In the genomic region with DNA sequence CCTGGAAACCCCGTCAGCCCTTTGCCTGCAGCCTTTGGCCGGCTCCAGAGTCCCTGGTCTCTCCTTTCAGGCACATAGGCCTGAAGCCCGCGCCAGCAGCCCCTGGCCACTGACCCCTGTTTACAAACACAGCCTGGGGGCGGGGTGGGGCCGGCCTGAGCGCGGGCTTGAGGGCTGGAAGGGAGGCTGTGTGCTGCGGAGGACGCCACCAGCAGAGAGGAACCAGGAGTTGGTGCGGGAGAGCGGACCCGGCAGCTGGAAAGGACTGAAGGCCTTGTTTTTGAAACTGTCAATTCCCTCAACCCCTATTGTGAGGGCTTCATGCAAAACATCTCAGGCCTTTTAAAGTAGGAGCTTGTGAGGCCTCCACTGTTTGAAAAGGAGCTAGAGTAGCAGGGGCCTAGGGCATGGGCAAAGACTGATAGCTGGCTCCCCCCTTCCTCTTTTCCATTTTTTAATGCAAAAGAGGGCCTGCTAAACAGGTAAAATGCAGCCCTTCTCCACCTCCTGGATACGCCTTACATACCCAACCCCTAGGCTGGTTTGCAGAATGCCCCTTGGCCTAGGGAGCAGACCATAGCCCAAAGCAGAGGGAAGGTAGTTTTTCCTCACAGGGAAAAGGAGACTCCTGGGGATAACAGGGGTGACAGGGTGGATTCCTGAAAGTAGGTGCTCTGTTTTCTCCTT, we compare ENCODE assay signal across 8 mouse cellular contexts. TPM values are rescaled to one million over a fixed set of nuclear protein-coding genes. Genes with fewer than 3 reads are reported as not detected.
DNase-seq lines count a peak whose midpoint lies in the region; ATAC-seq lines count a peak whose summit lies in the region.

No protein-coding gene starts in this region.

- peaks cover 57% of the 10 kb centered on the region for H3K4me1 ChIP-seq in heart, embryonic 12.5 days (replicated peaks)
- peaks cover 23% of the 10 kb centered on the region for H3K4me1 ChIP-seq in intestine, embryonic 15.5 days (replicated peaks)
- peaks cover 3% of the 10 kb centered on the region for H3K4me1 ChIP-seq in liver, embryonic 16.5 days (ENCODE audit: control insufficient read depth, low read depth, low read length)

- peak overlapping the region; percentile 85 for H3K27ac ChIP-seq in heart, embryonic 12.5 days (ENCODE audit: poor library complexity, severe bottlenecking)
- no peak overlapping the region; the same call in 1 of the 2 replicates for H3K27ac ChIP-seq in intestine, embryonic 15.5 days
- H3K27ac ChIP-seq in liver, embryonic 16.5 days (ENCODE audit: low read length), result 0 out of 2 replicates have a peak overlapping the region, but pooled peaks have one; percentile 23

- peak overlapping the region; percentile 28 for H3K4me3 ChIP-seq in heart, embryonic 12.5 days
- no peak overlapping the region for H3K4me3 ChIP-seq in intestine, embryonic 15.5 days (replicated peaks)
- no peak overlapping the region for H3K4me3 ChIP-seq in liver, embryonic 16.5 days (ENCODE audit: low read depth, low read length)

- DNase-seq in heart, adult 8-10 months (ENCODE audit: low spot score), result no peak
- DNase-seq in embryo, embryonic 10.5 days (ENCODE audit: low spot score), result peak; percentile 86
- no peak for DNase-seq in gastrocnemius, postnatal 10 days
- DNase-seq in thymus, adult 18-20 months, result no peak

- peak overlapping the region; percentile 86 for H3K9ac ChIP-seq in heart, embryonic 12.5 days
- peak overlapping the region; percentile 41; the same call in 1 of the 2 replicates for H3K9ac ChIP-seq in intestine, embryonic 15.5 days
- H3K9ac ChIP-seq in liver, embryonic 16.5 days (ENCODE audit: low read depth, low read length), result no peak overlapping the region

- H3K27me3 ChIP-seq in heart, embryonic 12.5 days (replicated peaks), result no peaks in the 10 kb centered on the region
- no peaks in the 10 kb centered on the region for H3K27me3 ChIP-seq in intestine, embryonic 15.5 days (replicated peaks)
- peaks cover 58% of the 10 kb centered on the region for H3K27me3 ChIP-seq in liver, embryonic 16.5 days (ENCODE audit: control insufficient read depth, insufficient read depth, low read depth, low read length)

- 14% methylated on average over 14 of the region's 14 CpGs for WGBS in heart, embryonic 12.5 days
- WGBS in intestine, embryonic 15.5 days, result 33% methylated on average over 14 of the region's 14 CpGs
- WGBS in liver, embryonic 16.5 days (ENCODE audit: insufficient replicate concordance), result 51% methylated on average over 14 of the region's 14 CpGs

- peak overlapping the region; percentile 78 for H3K4me2 ChIP-seq in heart, embryonic 12.5 days
- H3K4me2 ChIP-seq in intestine, embryonic 15.5 days (replicated peaks), result peak overlapping the region; percentile 69
- no peak overlapping the region for H3K4me2 ChIP-seq in liver, embryonic 16.5 days (ENCODE audit: low read depth, low read length)

- no peaks in the 10 kb centered on the region for H3K36me3 ChIP-seq in heart, embryonic 12.5 days
- no peaks in the 10 kb centered on the region for H3K36me3 ChIP-seq in intestine, embryonic 15.5 days
- no peaks in the 10 kb centered on the region for H3K36me3 ChIP-seq in liver, embryonic 16.5 days (ENCODE audit: control insufficient read depth, insufficient read depth)

- no peak for ATAC-seq in heart, embryonic 12.5 days (ENCODE audit: insufficient number of reproducible peaks, low FRiP score)
- peak; percentile 42; the same call in 1 of the 2 replicates for ATAC-seq in intestine, embryonic 15.5 days
- ATAC-seq in liver, embryonic 16.5 days (ENCODE audit: low read depth), result peak; percentile 65
- ATAC-seq in megakaryocyte-erythroid progenitor cell, adult 5-6 weeks (replicated peaks; ENCODE audit: low FRiP score, low TSS enrichment, poor library complexity, severe bottlenecking), result no peak

- H3K9me3 ChIP-seq in heart, embryonic 12.5 days (replicated peaks), result no peaks in the 10 kb centered on the region
- no peaks in the 10 kb centered on the region for H3K9me3 ChIP-seq in intestine, embryonic 15.5 days
- H3K9me3 ChIP-seq in liver, embryonic 16.5 days (replicated peaks; ENCODE audit: control insufficient read depth, low read length), result no peaks in the 10 kb centered on the region

RNA-seq across cellular contexts. Expression of a gene that starts 3.8 kb away (rescaled TPM):
- 14.8 and 18.3 TPM in 2 replicates for polyA plus RNA-seq in heart, embryonic 12.5 days (2016; fragmentation: Nextera tagmentation; extraction: Ambion mirVana)
- 1 to 10 TPM; 3.5 to 7.3 (median 5.5) TPM for total RNA-seq in heart, adult 8-10 months (2022)
- polyA plus RNA-seq in intestine, embryonic 15.5 days (2015; fragmentation: Nextera tagmentation; extraction: Ambion mirVana), result 11.8 and 12.6 TPM in 2 replicates
- polyA plus RNA-seq in liver, embryonic 16.5 days (2015; fragmentation: Nextera tagmentation; extraction: Ambion mirVana), result 1.3 and 1.4 TPM in 2 replicates
- total RNA-seq in gastrocnemius, postnatal 10 days (2021), result 1 to 10 TPM; 2.2 to 2.7 TPM
- not detected in 2 replicates for total RNA-seq in megakaryocyte-erythroid progenitor cell, adult 5-6 weeks (2014; fragmentation: Nextera tagmentation)
- not detected in 2 replicates for total RNA-seq in megakaryocyte-erythroid progenitor cell, adult 5-6 weeks (2017)

RNA-seq across cellular contexts. Expression of a gene that starts 7.5 kb away (rescaled TPM):
- 7.7 and 8.8 TPM in 2 replicates for polyA plus RNA-seq in heart, embryonic 12.5 days (2016; fragmentation: Nextera tagmentation; extraction: Ambion mirVana)
- 1 to 10 TPM; 2.5 to 5.9 (median 3.7) TPM for total RNA-seq in heart, adult 8-10 months (2022)
- polyA plus RNA-seq in intestine, embryonic 15.5 days (2015; fragmentation: Nextera tagmentation; extraction: Ambion mirVana), result 3.2 and 3.6 TPM in 2 replicates
- polyA plus RNA-seq in liver, embryonic 16.5 days (2015; fragmentation: Nextera tagmentation; extraction: Ambion mirVana), result 0.28 and 0.38 TPM in 2 replicates
- 1 to 10 TPM; 2.0 to 2.1 TPM for total RNA-seq in gastrocnemius, postnatal 10 days (2021)
- total RNA-seq in megakaryocyte-erythroid progenitor cell, adult 5-6 weeks (2014; fragmentation: Nextera tagmentation), result not detected in 2 replicates
- not detected in 2 replicates for total RNA-seq in megakaryocyte-erythroid progenitor cell, adult 5-6 weeks (2017)

RNA-seq across cellular contexts. Expression of a gene that starts 13.7 kb away (rescaled TPM):
- 36.3 and 37.1 TPM in 2 replicates for polyA plus RNA-seq in heart, embryonic 12.5 days (2016; fragmentation: Nextera tagmentation; extraction: Ambion mirVana)
- 10 to 100 TPM; 25.1 to 41.8 (median 30.5) TPM for total RNA-seq in heart, adult 8-10 months (2022)
- 55.5 TPM in 2 replicates for polyA plus RNA-seq in intestine, embryonic 15.5 days (2015; fragmentation: Nextera tagmentation; extraction: Ambion mirVana)
- polyA plus RNA-seq in liver, embryonic 16.5 days (2015; fragmentation: Nextera tagmentation; extraction: Ambion mirVana), result 23.8 and 24.3 TPM in 2 replicates
- 10 to 100 TPM; 21.7 to 33.1 TPM for total RNA-seq in gastrocnemius, postnatal 10 days (2021)
- total RNA-seq in megakaryocyte-erythroid progenitor cell, adult 5-6 weeks (2014; fragmentation: Nextera tagmentation), result 124 and 133 TPM in 2 replicates
- 71.4 and 79.9 TPM in 2 replicates for total RNA-seq in megakaryocyte-erythroid progenitor cell, adult 5-6 weeks (2017)

RNA-seq across cellular contexts. Expression of a gene that starts 44.6 kb away (rescaled TPM):
- not detected in 2 replicates for polyA plus RNA-seq in heart, embryonic 12.5 days (2016; fragmentation: Nextera tagmentation; extraction: Ambion mirVana)
- not detected for total RNA-seq in heart, adult 8-10 months (2022)
- not detected in 2 replicates for polyA plus RNA-seq in intestine, embryonic 15.5 days (2015; fragmentation: Nextera tagmentation; extraction: Ambion mirVana)
- not detected in 2 replicates for polyA plus RNA-seq in liver, embryonic 16.5 days (2015; fragmentation: Nextera tagmentation; extraction: Ambion mirVana)
- not detected for total RNA-seq in gastrocnemius, postnatal 10 days (2021)
- not detected in 2 replicates for total RNA-seq in megakaryocyte-erythroid progenitor cell, adult 5-6 weeks (2014; fragmentation: Nextera tagmentation)
- not detected in 2 replicates for total RNA-seq in megakaryocyte-erythroid progenitor cell, adult 5-6 weeks (2017)

Comparison
In these comparisons a context has a peak if more than half of its experiments do, and no peak if none do; other contexts are left out.
1. ATAC-seq: peak in intestine, embryonic 15.5 days (single experiment) and liver, embryonic 16.5 days (single experiment); none in heart, embryonic 12.5 days (single experiment) and megakaryocyte-erythroid progenitor cell, adult 5-6 weeks (single experiment).